Mouse (Mus musculus) intestine, embryonic 15.5 days (tissue): ENCODE results near the gene Grin2a. TPM values are rescaled to one million over a fixed set of nuclear protein-coding genes. Genes with fewer than 3 reads are reported as not detected.
"Not testable (repeated sequence)": the region's sequence is repeated elsewhere in the genome, so short reads cannot be mapped to it uniquely, and the experiment has no call there.

ENCODE experiments used
- ATAC-seq: fragments of 200-750 bp; cut with Nextera tagmentation; 2 replicates; pipeline ENCODE4 v1.8.0; 2017; ENCODE audit warnings: moderate TSS enrichment, moderate library complexity
- H3K27ac ChIP-seq: fragments of 300-500 bp; sonication (generic); 2 replicates; pipeline ENCODE4 v1.5.1; 2015; ENCODE audit warnings: mild to moderate bottlenecking, inconsistent platforms
- H3K27me3 ChIP-seq: fragments of 300-500 bp; sonication (generic); replicated peaks from 2 replicates; pipeline ENCODE4 v1.6.1; 2015; ENCODE audit warnings: inconsistent platforms
- H3K36me3 ChIP-seq: fragments of 300-500 bp; sonication (generic); 2 replicates; pipeline ENCODE4 v1.6.1; 2015; ENCODE audit warnings: inconsistent platforms
- H3K4me1 ChIP-seq: fragments of 300-500 bp; sonication (generic); replicated peaks from 2 replicates; pipeline ENCODE4 v1.6.1; 2015; ENCODE audit warnings: inconsistent platforms
- H3K4me2 ChIP-seq: fragments of 300-500 bp; sonication (generic); replicated peaks from 2 replicates; pipeline ENCODE4 v1.6.1; 2015; ENCODE audit warnings: mild to moderate bottlenecking, inconsistent platforms
- H3K4me3 ChIP-seq: fragments of 300-500 bp; sonication (generic); replicated peaks from 2 replicates; pipeline ENCODE4 v1.5.1; 2015; ENCODE audit warnings: inconsistent platforms
- H3K9ac ChIP-seq: fragments of 300-500 bp; sonication (generic); 2 replicates; pipeline ENCODE4 v1.6.1; 2015; ENCODE audit warnings: inconsistent platforms
- H3K9me3 ChIP-seq: fragments of 300-500 bp; sonication (generic); 2 replicates; pipeline ENCODE4 v1.6.1; 2016; ENCODE audit warnings: inconsistent platforms
- WGBS: fragments of 180-500 bp; shearing (Covaris S2); methylation state at CpG from one replicate; pipeline ENCODE4 v1.1.7; 2015; 5-methylcytosine and 5-hydroxymethylcytosine counted together
- polyA plus RNA-seq: library from polyadenylated mRNA; unstranded; fragments of >200 nt; fragmentation: Nextera tagmentation; extraction: Ambion mirVana; gene quantifications from 2 replicates; pipeline ENCODE4 v1.2.1, GENCODE M21; 2015

Grin2a gene
- polyA plus RNA-seq, 1 experiment from 2014 or later, result 0.34 TPM

DNA sequence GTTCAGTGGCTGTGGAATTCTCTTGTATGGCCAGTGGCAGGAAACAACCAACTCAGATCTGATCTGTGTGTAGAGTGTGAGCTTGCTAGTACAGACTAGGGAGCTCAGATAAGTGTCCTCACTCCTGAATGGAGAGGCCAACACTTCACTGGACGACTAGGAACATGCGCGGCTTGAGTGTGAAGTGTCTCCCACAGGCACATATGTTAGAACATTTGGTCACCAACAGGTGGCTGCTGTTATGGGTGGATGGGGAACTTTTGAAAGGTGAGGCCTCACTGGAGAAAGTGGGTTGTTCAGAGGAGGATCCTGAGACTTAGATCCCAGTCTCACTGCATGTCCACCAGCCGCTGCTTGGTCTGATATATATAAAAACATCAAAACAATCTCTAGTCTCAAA, 329.5 kb downstream of the Grin2a start:
- Histone ChIP-seq H3K4me1 (no peaks in the 10 kb centered on the region), H3K4me3 (no peak overlapping the region), H3K9ac (no peak overlapping the region), H3K36me3 (no peaks in the 10 kb centered on the region), H3K9me3 (no peaks in the 10 kb centered on the region), H3K4me2 (no peak overlapping the region), H3K27ac (no peak overlapping the region), H3K27me3 (no peaks in the 10 kb centered on the region)
- 85% methylated on average over 4 of the region's 4 CpGs for WGBS
- no peak for ATAC-seq

DNA sequence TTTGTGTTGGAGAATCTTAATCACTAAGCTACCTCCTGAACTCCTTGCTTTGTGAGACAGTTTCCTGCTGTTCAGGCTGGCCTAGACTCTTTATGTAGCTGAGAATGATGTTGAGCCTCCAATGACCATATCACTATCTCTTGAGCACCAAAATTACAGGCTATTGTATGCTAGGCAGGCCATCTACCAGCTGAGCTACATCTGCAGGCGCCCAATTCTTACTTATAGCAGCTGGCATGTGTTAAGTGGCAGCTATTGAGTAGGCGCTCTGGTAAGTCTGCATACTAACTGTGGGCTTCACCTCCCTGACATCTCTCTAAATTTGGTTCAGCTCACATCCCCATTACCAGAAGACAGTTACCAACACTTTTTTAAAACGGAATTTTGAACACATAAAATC, 331.3 kb downstream of the Grin2a start:
- Histone ChIP-seq H3K4me1 (no peaks in the 10 kb centered on the region), H3K4me3 (no peak overlapping the region), H3K36me3 (no peaks in the 10 kb centered on the region), H3K27ac (no peak overlapping the region), H3K9ac (no peak overlapping the region), H3K4me2 (no peak overlapping the region), H3K27me3 (no peaks in the 10 kb centered on the region), H3K9me3 (no peaks in the 10 kb centered on the region)
- 80% methylated on average over 3 of the region's 3 CpGs for WGBS
- no peak for ATAC-seq

DNA sequence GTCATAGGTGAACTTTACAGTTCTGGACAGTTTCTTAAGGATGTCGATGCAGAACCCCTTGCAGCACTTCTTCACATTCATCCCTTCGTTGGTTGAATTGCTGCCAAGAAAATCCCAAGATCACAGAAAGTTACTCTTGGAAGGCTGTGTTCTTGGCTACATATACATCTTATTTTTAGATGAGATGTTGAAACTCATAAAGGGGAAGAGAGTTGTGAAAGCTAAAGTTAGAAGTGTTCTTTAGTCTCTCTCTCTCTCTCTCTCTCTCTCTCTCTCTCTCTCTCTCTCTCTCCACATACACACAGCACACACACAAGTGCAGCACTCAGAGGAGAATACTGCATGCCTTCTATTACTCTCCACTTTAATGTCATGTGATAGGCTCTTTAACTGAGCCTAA, 331.9 kb downstream of the Grin2a start:
- no peaks in the 10 kb centered on the region for H3K36me3 ChIP-seq
- no peak for ATAC-seq
- H3K27me3 ChIP-seq, result no peaks in the 10 kb centered on the region
- no peak overlapping the region for H3K4me3 ChIP-seq
- H3K9me3 ChIP-seq, result no peaks in the 10 kb centered on the region
- 76% methylated on average over 2 of the region's 2 CpGs for WGBS
- H3K4me2 ChIP-seq, result no peak overlapping the region
- no peaks in the 10 kb centered on the region for H3K4me1 ChIP-seq
- H3K9ac ChIP-seq, result no peak overlapping the region
- H3K27ac ChIP-seq, result no peak overlapping the region

DNA sequence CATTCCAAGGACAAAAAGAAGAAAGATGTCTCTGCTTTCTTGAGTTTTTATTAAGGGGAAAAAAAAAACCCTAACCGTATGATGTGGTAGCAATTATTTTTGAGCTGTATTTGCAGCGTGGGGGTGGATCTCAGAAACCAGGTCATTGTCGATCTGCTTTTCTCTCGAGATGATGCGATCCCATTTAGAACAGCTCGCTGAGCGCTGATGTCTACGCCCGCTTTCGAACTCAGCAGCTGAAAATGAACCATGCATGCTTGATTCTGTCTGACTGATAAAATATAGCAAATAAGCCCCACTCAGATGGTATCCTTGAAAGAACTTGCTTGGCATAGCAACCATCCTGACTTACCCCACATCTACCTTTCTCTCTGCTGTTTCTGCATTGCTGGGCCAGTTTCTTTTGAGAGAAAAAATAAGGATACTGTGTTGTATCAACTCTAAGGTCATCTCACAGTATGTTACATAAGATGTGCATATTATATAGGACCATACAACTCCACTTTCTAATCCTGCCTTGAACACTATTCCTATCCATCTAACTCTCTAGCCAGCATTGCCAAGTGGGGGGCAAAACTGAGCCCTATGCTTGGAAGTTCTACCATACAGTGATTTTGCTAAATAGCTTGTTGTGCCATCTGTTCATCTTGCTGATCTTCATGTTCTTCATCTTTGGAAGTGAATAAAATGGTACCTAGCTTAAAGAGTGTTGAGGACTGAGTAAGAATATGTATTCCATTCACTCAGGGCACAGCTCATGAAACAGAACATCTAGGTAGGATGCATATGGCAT, 369.5 kb downstream of the Grin2a start:
- WGBS, result 90% methylated on average over 10 of the region's 10 CpGs
- H3K4me3 ChIP-seq, result no peak overlapping the region

DNA sequence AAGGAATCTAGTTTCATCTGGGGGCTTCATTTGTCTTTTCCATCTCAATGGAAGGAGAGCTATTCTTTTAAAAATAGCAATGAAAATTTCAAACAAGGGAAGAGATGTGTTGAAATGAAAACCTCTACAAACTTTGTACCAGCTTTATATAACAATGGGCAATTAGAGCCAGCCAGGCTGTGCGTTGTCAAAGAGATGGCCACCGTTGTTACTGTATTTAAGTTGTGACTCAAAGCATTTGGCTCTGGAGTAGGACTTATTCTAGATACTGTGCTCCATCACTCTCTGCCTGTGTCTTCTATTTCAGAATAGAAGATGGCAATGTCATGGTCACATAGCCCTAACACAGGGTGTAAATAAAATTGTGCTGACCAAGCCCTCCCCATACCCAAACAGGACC, 371.0 kb downstream of the Grin2a start:
- Histone ChIP-seq H3K9ac (no peak overlapping the region), H3K4me3 (no peak overlapping the region), H3K4me2 (no peak overlapping the region), H3K9me3 (no peaks in the 10 kb centered on the region), H3K4me1 (no peaks in the 10 kb centered on the region), H3K27me3 (no peaks in the 10 kb centered on the region), H3K36me3 (no peaks in the 10 kb centered on the region), H3K27ac (no peak overlapping the region)
- no peak for ATAC-seq
- 95% methylated on average over 2 of the region's 2 CpGs for WGBS

More for the DNA sequence above, 369.5 kb downstream of the Grin2a start:
- Histone ChIP-seq H3K36me3 (no peaks in the 10 kb centered on the region), H3K4me1 (no peaks in the 10 kb centered on the region), H3K4me2 (no peak overlapping the region), H3K27me3 (no peaks in the 10 kb centered on the region), H3K9ac (no peak overlapping the region), H3K9me3 (no peaks in the 10 kb centered on the region), H3K27ac (no peak overlapping the region)
- ATAC-seq, result no peak

DNA sequence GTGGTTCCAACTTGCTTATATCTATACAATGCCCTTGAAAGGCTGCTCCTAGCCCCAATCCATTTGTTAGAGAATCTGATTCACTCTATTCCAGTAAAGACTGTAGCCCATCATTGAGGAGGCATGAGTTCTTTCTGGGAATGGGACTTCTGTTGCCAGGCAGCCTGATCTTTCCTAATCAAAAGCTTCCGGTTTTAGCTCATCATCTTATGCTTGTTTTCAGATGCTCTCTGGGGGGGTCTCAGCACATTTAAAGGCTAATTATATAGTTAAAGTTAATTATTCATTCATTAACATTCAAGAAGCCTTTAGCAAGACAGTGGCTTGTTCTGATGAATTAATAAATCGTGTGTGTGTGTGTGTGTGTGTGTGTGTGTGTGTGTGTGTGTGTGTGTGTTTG, 377.2 kb downstream of the Grin2a start:
- Histone ChIP-seq H3K27ac (no peak overlapping the region), H3K9me3 (no peaks in the 10 kb centered on the region), H3K4me3 (no peak overlapping the region), H3K9ac (no peak overlapping the region), H3K4me2 (no peak overlapping the region), H3K27me3 (no peaks in the 10 kb centered on the region), H3K4me1 (no peaks in the 10 kb centered on the region), H3K36me3 (no peaks in the 10 kb centered on the region)
- 74% methylated on average over 2 of the region's 2 CpGs for WGBS
- ATAC-seq, result no peak

DNA sequence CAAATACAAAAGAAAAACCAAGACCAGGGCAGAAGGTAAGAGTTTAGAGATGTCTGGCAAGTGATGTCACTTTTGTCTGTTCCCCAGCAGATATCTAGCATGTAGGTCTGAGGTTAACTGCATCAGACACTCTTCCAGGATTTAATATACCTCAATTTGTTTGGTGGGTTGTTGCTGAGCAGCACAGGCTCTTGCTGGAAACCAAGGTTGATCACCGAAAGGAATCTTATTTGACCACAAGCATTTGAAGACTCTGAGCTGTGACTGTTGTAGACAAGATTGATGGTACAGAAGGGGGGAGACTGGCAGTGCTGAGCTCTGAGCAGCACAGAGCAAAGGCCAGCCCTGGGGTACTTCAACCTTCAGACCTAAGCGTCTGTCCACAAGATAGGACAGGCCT, 378.1 kb downstream of the Grin2a start:
- Histone ChIP-seq H3K27me3 (no peaks in the 10 kb centered on the region), H3K27ac (no peak overlapping the region), H3K36me3 (no peaks in the 10 kb centered on the region), H3K9ac (no peak overlapping the region), H3K9me3 (no peaks in the 10 kb centered on the region), H3K4me2 (no peak overlapping the region), H3K4me1 (no peaks in the 10 kb centered on the region), H3K4me3 (no peak overlapping the region)
- 79% methylated on average over 2 of the region's 2 CpGs for WGBS
- ATAC-seq, result no peak

DNA sequence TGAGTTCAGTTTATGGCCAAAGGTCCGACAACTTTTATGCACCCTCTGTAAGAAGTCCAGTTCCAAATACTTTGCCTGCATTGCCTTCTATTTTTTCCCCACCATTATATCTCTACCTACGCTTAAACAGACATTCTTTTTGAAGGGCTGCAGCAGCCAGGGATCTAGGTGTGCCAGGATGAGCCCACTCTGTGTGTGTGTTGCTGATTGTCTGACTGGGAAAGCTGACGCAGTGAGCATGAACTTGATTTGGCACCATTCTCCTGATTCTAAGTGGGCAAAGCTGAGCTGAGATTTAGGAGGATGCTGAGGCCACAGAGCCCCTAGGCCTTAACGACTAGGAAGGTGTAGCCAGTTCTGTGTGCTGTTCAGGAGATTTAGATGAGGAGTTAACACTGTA, 378.6 kb downstream of the Grin2a start:
- Histone ChIP-seq H3K27ac (no peak overlapping the region), H3K36me3 (no peaks in the 10 kb centered on the region), H3K4me1 (no peaks in the 10 kb centered on the region), H3K27me3 (no peaks in the 10 kb centered on the region), H3K4me3 (no peak overlapping the region), H3K4me2 (no peak overlapping the region), H3K9me3 (no peaks in the 10 kb centered on the region), H3K9ac (no peak overlapping the region)
- 76% methylated on average over 4 of the region's 4 CpGs for WGBS
- no peak for ATAC-seq

DNA sequence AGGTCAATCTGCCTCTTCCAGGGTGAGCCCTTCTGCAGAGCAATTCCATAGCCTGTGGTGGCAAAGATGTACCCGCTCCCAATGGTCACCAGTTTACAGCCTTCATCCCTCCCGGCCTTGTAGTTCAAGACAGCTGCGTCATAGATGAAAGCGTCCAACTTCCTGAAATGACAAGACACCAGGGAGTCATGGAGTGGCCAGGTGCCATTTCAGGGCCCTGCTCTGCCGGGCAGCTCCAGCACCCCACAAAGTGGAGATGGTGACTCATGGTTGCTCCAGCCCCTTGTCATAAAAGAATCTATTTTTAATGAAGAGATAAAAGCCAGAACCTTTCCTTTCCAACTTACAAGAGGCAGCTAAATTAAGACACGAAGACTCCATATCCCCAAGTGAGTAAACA, 382.8 kb downstream of the Grin2a start:
- H3K27ac ChIP-seq, H3K9ac ChIP-seq, ATAC-seq, H3K9me3 ChIP-seq, H3K4me1 ChIP-seq, H3K4me2 ChIP-seq, H3K27me3 ChIP-seq, H3K4me3 ChIP-seq, H3K36me3 ChIP-seq: not testable (repeated sequence)
- 78% methylated on average over 6 of the region's 6 CpGs for WGBS

DNA sequence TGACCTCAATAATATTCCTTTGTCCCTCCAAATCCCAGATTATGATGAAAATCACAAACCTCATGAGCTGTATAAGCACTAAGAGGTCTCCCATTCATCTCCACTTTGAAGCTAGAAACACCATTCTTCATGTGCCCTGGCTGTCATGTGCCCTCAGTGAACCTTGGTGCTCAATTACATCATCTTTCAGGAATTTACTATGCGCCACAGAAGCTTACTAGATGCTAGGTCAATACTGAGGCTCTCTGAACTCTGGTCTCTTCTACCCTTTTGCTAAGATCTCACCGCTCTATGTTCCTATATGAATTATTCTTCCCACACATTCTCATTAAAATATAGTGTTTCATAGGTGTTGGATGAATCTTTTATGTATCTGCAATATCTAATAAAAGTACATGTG, 387.9 kb downstream of the Grin2a start:
- Histone ChIP-seq H3K9ac (no peak overlapping the region), H3K27ac (no peak overlapping the region), H3K4me3 (no peak overlapping the region), H3K4me2 (no peak overlapping the region), H3K9me3 (no peaks in the 10 kb centered on the region), H3K36me3 (no peaks in the 10 kb centered on the region), H3K27me3 (no peaks in the 10 kb centered on the region), H3K4me1 (no peaks in the 10 kb centered on the region)
- 62% methylated on average over 2 of the region's 2 CpGs for WGBS
- ATAC-seq, result no peak

DNA sequence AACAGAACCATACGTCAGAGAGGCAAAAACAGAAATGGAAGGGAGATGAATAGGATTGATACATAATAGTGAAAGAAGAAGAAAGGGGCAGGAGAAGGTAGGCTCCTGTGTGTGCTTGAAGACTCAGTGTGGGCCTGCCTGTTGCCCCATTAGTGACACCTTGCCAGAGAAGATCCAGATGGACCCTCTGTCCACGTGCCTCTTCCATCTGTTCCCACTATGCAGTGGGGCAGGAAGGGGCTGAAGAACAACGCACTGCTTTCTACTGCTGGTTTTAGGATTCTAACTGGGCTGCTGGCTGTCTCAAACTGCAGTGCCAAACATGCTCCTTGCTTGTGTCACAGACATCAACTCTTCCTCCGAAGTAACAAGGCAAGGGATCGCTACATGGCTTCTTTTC, 391.4 kb downstream of the Grin2a start:
- ATAC-seq, result no peak
- no peaks in the 10 kb centered on the region for H3K36me3 ChIP-seq
- no peaks in the 10 kb centered on the region for H3K4me1 ChIP-seq
- 68% methylated on average over 5 of the region's 5 CpGs for WGBS
- H3K27me3 ChIP-seq, result no peaks in the 10 kb centered on the region
- H3K9me3 ChIP-seq, result no peaks in the 10 kb centered on the region
- H3K4me2 ChIP-seq, result no peak overlapping the region
- no peak overlapping the region for H3K4me3 ChIP-seq
- no peak overlapping the region for H3K27ac ChIP-seq
- no peak overlapping the region for H3K9ac ChIP-seq

DNA sequence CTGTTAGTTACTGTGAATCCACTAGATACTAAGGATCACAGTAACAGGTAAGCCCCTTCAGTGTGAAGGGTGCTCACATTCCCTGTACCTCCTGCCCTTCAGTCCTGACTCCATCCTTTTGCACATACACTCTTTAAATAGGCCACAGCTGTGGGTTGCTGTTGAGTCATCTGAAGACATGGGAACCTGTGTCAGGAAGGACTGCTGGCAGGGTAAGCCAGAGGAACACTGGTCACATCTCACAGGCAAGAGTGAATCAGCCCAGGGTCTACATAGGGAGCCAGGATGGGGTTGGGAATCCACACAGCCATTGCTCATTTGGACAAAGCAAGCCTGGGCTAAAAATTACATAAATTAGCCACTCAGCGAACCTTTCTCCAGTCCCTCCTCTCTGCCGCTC, 392.8 kb downstream of the Grin2a start:
- Histone ChIP-seq H3K9ac (no peak overlapping the region), H3K4me1 (no peaks in the 10 kb centered on the region), H3K27ac (no peak overlapping the region), H3K27me3 (no peaks in the 10 kb centered on the region), H3K36me3 (no peaks in the 10 kb centered on the region), H3K4me3 (no peak overlapping the region), H3K4me2 (no peak overlapping the region), H3K9me3 (no peaks in the 10 kb centered on the region)
- ATAC-seq, result no peak
- WGBS, result 95% methylated on average over 2 of the region's 2 CpGs

DNA sequence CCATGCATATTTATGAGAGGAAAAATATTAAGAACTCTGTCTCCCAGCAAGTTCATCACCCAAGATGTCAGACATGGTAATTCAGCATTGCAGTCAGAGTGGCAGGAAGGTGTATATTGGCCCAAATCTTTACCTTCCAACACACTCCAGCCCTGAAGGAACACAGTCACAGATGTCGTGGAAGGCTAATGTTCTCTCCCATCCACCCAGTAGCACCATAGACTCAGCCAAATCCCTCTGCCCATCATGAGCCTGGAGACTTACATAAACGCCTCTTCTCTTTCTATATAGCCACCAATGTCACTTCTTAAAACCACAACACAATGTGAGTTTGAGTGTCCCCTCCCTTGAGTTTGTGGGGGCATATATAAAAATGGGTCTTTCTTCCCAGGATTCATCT, 406.2 kb downstream of the Grin2a start:
- Histone ChIP-seq H3K4me1 (no peaks in the 10 kb centered on the region), H3K4me3 (no peak overlapping the region), H3K4me2 (no peak overlapping the region), H3K9me3 (no peaks in the 10 kb centered on the region), H3K36me3 (no peaks in the 10 kb centered on the region), H3K9ac (no peak overlapping the region), H3K27ac (no peak overlapping the region), H3K27me3 (no peaks in the 10 kb centered on the region)
- no peak for ATAC-seq
- WGBS, result 85% methylated on average over 2 of the region's 2 CpGs
